Mouse (Mus musculus): Measurements from ENCODE around the gene Gm28729. TPM values are rescaled to one million over a fixed set of nuclear protein-coding genes. Genes with fewer than 3 reads are reported as not detected.
"Not testable (repeated sequence)": the region's sequence is repeated elsewhere in the genome, so short reads cannot be mapped to it uniquely, and the experiment has no call there.

Gm28729 gene
- polyA plus RNA-seq, 1 experiment from 2014 or later, result 0.39 TPM

GRCm38 (mm10) chr9:96516806-96517205, 8.3 kb downstream of the Gm28729 start:
- Histone ChIP-seq H3K27ac (no peak overlapping the region), H3K4me1 (no peaks in the 10 kb centered on the region), H3K36me3 (no peaks in the 10 kb centered on the region), H3K4me3 (no peak overlapping the region), H3K4me2 (no peak overlapping the region), H3K9ac (no peak overlapping the region), H3K9me3 (no peaks in the 10 kb centered on the region), H3K27me3 (no peaks in the 10 kb centered on the region)
- no peak for ATAC-seq (ENCODE audit: borderline replicate concordance, extremely low read depth, low FRiP score, low TSS enrichment)
- 54% methylated on average over 3 of the region's 3 CpGs for WGBS

DNA sequence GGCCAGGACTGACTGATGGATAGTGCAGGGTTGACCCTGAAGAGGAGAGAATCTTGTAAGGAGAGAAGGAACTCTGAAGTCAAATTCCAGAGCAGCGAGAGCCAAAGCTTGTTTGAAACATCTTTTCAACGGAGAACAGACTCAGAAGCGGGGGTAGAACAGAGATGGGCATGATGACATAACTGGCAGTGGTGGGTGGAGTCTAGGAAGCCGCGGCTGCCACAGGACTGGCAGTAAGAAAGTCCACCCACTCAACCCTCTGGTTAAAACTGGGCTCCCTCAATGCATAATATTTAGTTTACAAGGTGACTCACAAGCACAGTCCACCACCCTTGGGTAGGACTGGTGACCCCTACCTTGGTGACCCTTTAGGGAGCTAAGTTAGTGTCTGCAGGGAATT, 9.3 kb downstream of the Gm28729 start:
- WGBS, result 79% methylated on average over 5 of the region's 5 CpGs

DNA sequence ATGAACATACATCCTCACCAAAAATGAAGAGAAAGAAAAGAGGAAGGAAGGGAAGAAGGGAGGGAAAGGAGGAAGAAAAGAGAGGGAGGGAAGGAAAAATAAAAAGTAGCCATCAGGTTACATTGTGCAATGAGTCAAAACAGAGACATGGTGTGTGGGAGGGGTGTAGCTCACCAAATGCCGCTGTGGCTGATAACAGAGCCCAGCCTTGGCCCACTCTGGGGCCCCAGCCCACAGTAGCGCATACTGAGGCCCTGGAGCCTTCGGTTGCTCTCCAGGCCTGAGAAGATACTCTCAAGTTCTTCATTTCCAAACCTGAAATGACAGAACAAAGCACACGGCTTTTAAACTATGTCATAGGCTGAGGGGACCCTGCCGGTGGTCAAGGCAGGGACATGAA, 10.8 kb downstream of the Gm28729 start:
- H3K36me3 ChIP-seq, result no peaks in the 10 kb centered on the region
- no peaks in the 10 kb centered on the region for H3K4me1 ChIP-seq
- H3K4me2 ChIP-seq, result no peak overlapping the region
- H3K4me3 ChIP-seq, result no peak overlapping the region
- no peak overlapping the region for H3K27ac ChIP-seq
- WGBS, result 64% methylated on average over 5 of the region's 5 CpGs
- ATAC-seq (ENCODE audit: borderline replicate concordance, extremely low read depth, low FRiP score, low TSS enrichment), result no peak
- H3K9me3 ChIP-seq, result no peaks in the 10 kb centered on the region
- no peak overlapping the region for H3K9ac ChIP-seq
- H3K27me3 ChIP-seq, result no peaks in the 10 kb centered on the region

More for the DNA sequence above, 9.3 kb downstream of the Gm28729 start:
- no peak overlapping the region for H3K9ac ChIP-seq
- no peaks in the 10 kb centered on the region for H3K36me3 ChIP-seq
- H3K27ac ChIP-seq, result no peak overlapping the region
- no peak overlapping the region for H3K4me2 ChIP-seq
- ATAC-seq (ENCODE audit: borderline replicate concordance, extremely low read depth, low FRiP score, low TSS enrichment), result no peak
- no peaks in the 10 kb centered on the region for H3K27me3 ChIP-seq
- no peaks in the 10 kb centered on the region for H3K9me3 ChIP-seq
- no peak overlapping the region for H3K4me3 ChIP-seq
- no peaks in the 10 kb centered on the region for H3K4me1 ChIP-seq

DNA sequence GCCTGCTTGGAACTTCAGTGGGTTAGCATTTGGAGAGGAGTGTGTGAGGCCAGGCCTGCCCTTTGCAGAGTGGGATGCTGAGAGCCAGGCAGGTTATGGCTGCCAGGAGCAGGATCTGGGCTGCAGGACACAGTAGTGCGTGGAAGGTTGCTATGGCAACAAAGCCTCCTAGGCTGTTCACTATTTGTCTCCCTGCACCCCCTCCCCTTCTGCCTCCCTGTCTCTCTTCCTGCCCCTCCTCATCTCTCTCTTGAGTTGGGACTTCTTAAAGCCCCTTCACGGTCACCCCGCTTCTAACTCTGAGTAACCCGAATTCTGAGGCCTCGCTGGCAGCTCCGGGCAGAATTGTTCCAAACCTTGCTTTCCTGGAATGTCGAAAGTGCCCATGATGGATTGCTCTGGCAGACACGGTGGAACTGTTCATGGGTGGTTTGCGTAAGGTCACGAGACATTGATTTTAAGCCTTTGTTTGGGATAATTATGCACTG, 19.0 kb downstream of the Gm28729 start:
- no peak for ATAC-seq (ENCODE audit: borderline replicate concordance, extremely low read depth, low FRiP score, low TSS enrichment)
- Histone ChIP-seq H3K4me2 (peak overlapping the region; percentile 24; the same call in 1 of the 2 replicates), H3K27ac (no peak overlapping the region), H3K4me1 (0 out of 2 replicates have a peak, but pooled peaks cover 5% of the 10 kb centered on the region), H3K36me3 (no peaks in the 10 kb centered on the region), H3K27me3 (no peaks in the 10 kb centered on the region), H3K4me3 (no peak overlapping the region), H3K9ac (no peak overlapping the region), H3K9me3 (no peaks in the 10 kb centered on the region)
- WGBS, result 7% methylated on average over 10 of the region's 10 CpGs

DNA sequence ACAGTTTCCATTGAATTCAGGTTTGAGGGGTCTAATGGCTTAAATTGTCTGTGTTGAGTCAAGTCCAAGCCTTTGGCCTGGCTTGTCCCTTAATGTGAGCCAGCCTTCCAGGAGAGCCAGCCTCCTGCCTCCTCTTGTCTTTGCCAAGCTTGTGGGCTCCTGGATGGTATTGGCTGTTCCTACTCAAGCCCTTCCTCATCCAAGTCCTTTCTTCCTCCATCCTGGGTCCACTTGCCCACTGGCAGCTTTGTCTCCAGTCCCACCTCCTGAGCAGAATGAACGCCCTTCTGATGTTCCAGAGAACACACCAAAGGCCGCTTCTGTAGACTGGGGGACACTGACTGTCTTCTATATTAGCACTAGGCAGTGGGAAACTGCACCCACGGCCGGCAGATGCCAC, 19.9 kb downstream of the Gm28729 start:
- no peaks in the 10 kb centered on the region for H3K27me3 ChIP-seq
- WGBS, result 92% methylated on average over 4 of the region's 4 CpGs
- ATAC-seq (ENCODE audit: borderline replicate concordance, extremely low read depth, low FRiP score, low TSS enrichment), result no peak
- no peak overlapping the region for H3K4me2 ChIP-seq
- no peaks in the 10 kb centered on the region for H3K36me3 ChIP-seq
- H3K4me1 ChIP-seq, result 0 out of 2 replicates have a peak, but pooled peaks cover 5% of the 10 kb centered on the region
- no peak overlapping the region for H3K4me3 ChIP-seq
- H3K27ac ChIP-seq, result no peak overlapping the region
- H3K9me3 ChIP-seq, result no peaks in the 10 kb centered on the region
- H3K9ac ChIP-seq, result no peak overlapping the region

DNA sequence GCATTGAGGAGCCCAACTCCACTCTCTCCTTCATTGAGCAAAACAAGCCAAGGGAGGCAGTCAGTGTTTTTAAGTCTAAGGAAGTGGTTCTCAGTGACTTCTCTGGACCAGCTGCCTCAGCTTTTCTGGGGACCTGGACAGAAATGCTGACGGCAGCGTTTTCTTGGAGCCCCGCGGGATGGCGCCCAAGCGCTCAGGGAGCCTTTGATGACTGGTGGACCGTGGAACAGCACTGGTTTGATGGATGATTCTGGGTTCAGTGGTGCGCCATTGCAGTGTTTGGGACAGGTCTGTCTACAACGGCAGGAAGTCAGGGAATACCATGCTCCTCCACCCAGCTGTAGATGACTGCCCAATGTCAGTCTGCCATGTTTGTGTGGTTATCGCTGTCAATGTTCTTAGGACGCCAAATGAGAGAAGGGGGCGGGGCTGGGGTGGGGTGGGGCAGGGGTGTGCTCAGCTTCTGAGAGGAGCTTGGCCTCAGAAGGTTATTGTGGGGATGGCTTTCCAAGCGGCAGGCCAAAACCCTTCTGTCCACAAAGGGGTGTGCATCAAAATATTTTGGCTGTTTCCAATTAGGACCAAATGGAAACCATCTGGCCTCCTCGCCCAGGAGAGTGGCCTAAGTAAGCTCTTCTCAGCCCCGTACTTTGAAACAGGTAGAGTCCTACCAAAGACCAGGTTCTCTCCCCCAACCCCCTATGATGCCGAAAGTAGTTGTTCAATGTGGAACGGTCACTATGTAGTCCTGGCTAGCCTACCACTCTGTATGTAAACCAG, 20.8 kb downstream of the Gm28729 start:
- WGBS, result 81% methylated on average over 17 of the region's 17 CpGs

GRCm38 (mm10) chr9:96502856-96503610, 22.0 kb downstream of the Gm28729 start:
- 0 out of 2 replicates have a peak, but pooled peaks cover 5% of the 10 kb centered on the region for H3K4me1 ChIP-seq
- WGBS, result 66% methylated on average over 6 of the region's 6 CpGs
- H3K4me2 ChIP-seq, result no peak overlapping the region
- H3K27me3 ChIP-seq, result no peaks in the 10 kb centered on the region
- H3K9me3 ChIP-seq, result no peaks in the 10 kb centered on the region
- ATAC-seq (ENCODE audit: borderline replicate concordance, extremely low read depth, low FRiP score, low TSS enrichment), result no peak
- no peak overlapping the region for H3K27ac ChIP-seq
- H3K9ac ChIP-seq, result no peak overlapping the region
- no peak overlapping the region for H3K4me3 ChIP-seq
- no peaks in the 10 kb centered on the region for H3K36me3 ChIP-seq

More for the DNA sequence above, 20.8 kb downstream of the Gm28729 start:
- no peak overlapping the region for H3K4me3 ChIP-seq
- no peak overlapping the region for H3K27ac ChIP-seq
- no peak overlapping the region for H3K9ac ChIP-seq
- H3K36me3 ChIP-seq, result no peaks in the 10 kb centered on the region
- H3K4me2 ChIP-seq, result no peak overlapping the region
- H3K4me1 ChIP-seq, result 0 out of 2 replicates have a peak, but pooled peaks cover 5% of the 10 kb centered on the region
- H3K9me3 ChIP-seq, result no peaks in the 10 kb centered on the region
- H3K27me3 ChIP-seq, result no peaks in the 10 kb centered on the region
- ATAC-seq (ENCODE audit: borderline replicate concordance, extremely low read depth, low FRiP score, low TSS enrichment), result no peak

DNA sequence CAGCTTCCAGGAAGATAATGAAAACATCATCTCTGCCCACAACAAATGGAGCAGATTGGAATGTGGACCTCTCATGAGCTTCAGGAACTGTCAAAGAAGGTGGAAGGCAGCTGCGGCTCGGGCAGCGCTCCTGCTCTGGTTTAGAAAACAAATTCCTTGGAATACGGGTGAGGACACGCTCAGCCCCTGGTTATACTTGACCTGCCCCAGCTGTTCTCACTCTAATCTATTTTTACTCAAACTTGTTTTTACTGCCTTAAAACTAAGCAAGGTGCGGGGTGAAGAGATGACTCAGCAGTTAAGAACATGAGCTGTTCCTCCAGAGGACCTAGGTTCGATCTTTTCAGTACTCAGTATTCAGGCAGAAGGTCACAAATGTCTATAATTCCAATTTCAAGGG, 23.8 kb downstream of the Gm28729 start:
- Histone ChIP-seq H3K36me3 (no peaks in the 10 kb centered on the region), H3K9ac (no peak overlapping the region), H3K9me3 (no peaks in the 10 kb centered on the region), H3K4me3 (no peak overlapping the region), H3K27ac (no peak overlapping the region), H3K27me3 (no peaks in the 10 kb centered on the region), H3K4me1 (0 out of 2 replicates have a peak, but pooled peaks cover 5% of the 10 kb centered on the region), H3K4me2 (no peak overlapping the region)
- 40% methylated on average over 7 of the region's 7 CpGs for WGBS
- ATAC-seq (ENCODE audit: borderline replicate concordance, extremely low read depth, low FRiP score, low TSS enrichment), result no peak

DNA sequence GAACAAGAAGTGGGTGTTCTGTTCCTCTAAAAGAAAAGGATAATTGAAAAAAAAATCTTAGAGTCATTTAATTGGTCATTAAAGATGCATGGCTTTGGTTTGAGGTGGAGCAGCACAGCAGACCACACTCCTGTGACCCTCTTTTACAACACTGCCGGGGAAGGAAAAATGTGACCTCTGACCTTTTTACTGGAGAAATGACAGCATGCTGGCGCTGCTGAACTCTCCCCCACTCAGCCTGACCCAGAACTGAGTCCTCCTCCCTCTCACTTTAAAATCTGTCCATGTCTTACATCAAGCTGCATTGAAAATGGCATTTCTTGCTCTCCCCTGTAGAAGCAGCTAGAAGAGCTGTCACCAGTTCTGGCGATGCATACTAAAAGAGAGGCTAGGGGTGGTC, 31.9 kb downstream of the Gm28729 start:
- ATAC-seq (ENCODE audit: borderline replicate concordance, extremely low read depth, low FRiP score, low TSS enrichment), result no peak
- H3K9me3 ChIP-seq, result no peaks in the 10 kb centered on the region
- no peak overlapping the region for H3K4me3 ChIP-seq
- H3K4me1 ChIP-seq, result no peaks in the 10 kb centered on the region
- H3K27me3 ChIP-seq, result no peaks in the 10 kb centered on the region
- H3K9ac ChIP-seq, result no peak overlapping the region
- WGBS, result 25% methylated on average over 3 of the region's 3 CpGs
- H3K4me2 ChIP-seq, result no peak overlapping the region
- no peaks in the 10 kb centered on the region for H3K36me3 ChIP-seq
- H3K27ac ChIP-seq, result no peak overlapping the region

GRCm38 (mm10) chr9:96491810-96492209, 33.3 kb downstream of the Gm28729 start:
- H3K4me2 ChIP-seq, result no peak overlapping the region
- no peak overlapping the region for H3K4me3 ChIP-seq
- H3K9ac ChIP-seq, result no peak overlapping the region
- no peaks in the 10 kb centered on the region for H3K4me1 ChIP-seq
- no peak for ATAC-seq (ENCODE audit: borderline replicate concordance, extremely low read depth, low FRiP score, low TSS enrichment)
- 34% methylated on average over 12 of the region's 12 CpGs for WGBS
- H3K27me3 ChIP-seq, result no peaks in the 10 kb centered on the region
- no peaks in the 10 kb centered on the region for H3K9me3 ChIP-seq
- H3K27ac ChIP-seq, result no peak overlapping the region
- no peaks in the 10 kb centered on the region for H3K36me3 ChIP-seq

GRCm38 (mm10) chr9:96487869-96488268, 37.2 kb downstream of the Gm28729 start:
- WGBS, result 87% methylated on average over 5 of the region's 5 CpGs
- H3K9me3 ChIP-seq, result not testable (repeated sequence)

DNA sequence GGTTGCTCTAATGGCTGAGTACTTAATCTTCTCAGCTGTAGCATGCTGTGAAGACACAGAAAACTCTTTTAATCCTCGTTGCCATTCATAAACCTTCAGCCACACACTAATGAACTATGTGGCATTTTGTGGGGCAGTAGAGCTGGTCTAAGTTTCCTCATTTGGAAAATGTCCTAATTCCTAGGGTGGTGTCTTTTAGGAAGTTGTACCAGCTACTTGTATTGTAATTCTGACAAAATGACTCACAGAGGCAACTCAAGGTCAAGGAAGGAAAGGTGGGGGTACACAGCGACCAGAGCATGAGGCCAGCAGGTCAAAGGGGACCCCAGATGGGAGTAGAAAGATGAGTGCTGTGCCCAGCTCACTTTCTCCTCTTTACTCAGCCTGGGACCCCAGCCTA, 41.4 kb downstream of the Gm28729 start:
- ATAC-seq (ENCODE audit: borderline replicate concordance, extremely low read depth, low FRiP score, low TSS enrichment), result no peak
- no peak overlapping the region for H3K9ac ChIP-seq
- no peaks in the 10 kb centered on the region for H3K36me3 ChIP-seq
- no peaks in the 10 kb centered on the region for H3K4me1 ChIP-seq
- WGBS, result 55% methylated on average over 2 of the region's 2 CpGs
- H3K27me3 ChIP-seq, result no peaks in the 10 kb centered on the region
- H3K4me2 ChIP-seq, result no peak overlapping the region
- H3K4me3 ChIP-seq, result no peak overlapping the region
- H3K9me3 ChIP-seq, result no peaks in the 10 kb centered on the region
- no peak overlapping the region for H3K27ac ChIP-seq

More at GRCm38 (mm10) chr9:96487869-96488268, 37.2 kb downstream of the Gm28729 start:
- H3K9ac ChIP-seq; H3K27ac ChIP-seq; H3K27me3 ChIP-seq; H3K4me1 ChIP-seq; H3K4me3 ChIP-seq; H3K36me3 ChIP-seq; ATAC-seq (ENCODE audit: borderline replicate concordance, extremely low read depth, low FRiP score, low TSS enrichment); H3K4me2 ChIP-seq: not testable (repeated sequence)
